25 mouse cellular contexts compared by ENCODE assay signal in the genomic region with DNA sequence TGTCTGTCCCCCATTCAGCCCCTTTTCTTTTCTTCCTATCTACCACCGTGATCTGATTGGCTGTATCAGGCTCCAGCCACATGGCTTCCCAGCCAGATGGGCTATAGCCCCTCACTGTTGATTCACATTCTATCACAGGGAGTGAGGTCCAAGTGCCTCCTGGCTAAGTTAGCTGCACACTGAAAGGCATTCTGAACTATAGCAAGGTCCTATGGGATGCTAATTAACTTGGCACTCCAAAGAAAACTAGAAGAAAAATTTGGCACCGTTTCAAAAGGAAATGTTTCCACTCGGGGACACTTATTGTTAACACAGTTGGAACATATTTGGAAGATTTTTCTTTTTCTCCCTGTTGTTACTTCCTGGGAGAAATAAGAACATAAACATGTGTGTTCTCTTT. TPM values are rescaled to one million over a fixed set of nuclear protein-coding genes. Genes with fewer than 3 reads are reported as not detected.
"Had no signal": no experiment of that assay in that cellular context is flagged by ENCODE, and none has a peak within 500 bp of the region (broad histone marks: within the 10 kb centered on the region; RNA-seq: fewer than 3 reads in every experiment).

No protein-coding gene starts in this region.

- H3K27me3 ChIP-seq: limb, embryonic 12.5 days; liver, embryonic 12.5 days; liver, embryonic 15.5 days; midbrain, embryonic 15.5 days; neural tube, embryonic 13.5 days; stomach, embryonic 15.5 days had no signal

- H3K27ac ChIP-seq: kidney, postnatal 0 days; layer of hippocampus, adult 2 months; left cerebral cortex, adult 2 months; limb, embryonic 12.5 days; liver, embryonic 12.5 days; liver, embryonic 15.5 days; macrophage; midbrain, embryonic 15.5 days; neural tube, embryonic 13.5 days; stomach, embryonic 15.5 days had no signal

- H3K4me1 ChIP-seq: liver, embryonic 12.5 days; liver, embryonic 15.5 days; midbrain, embryonic 15.5 days; neural tube, embryonic 13.5 days; stomach, embryonic 15.5 days had no signal

- ATAC-seq: intestine, postnatal 0 days; liver, embryonic 12.5 days; midbrain, embryonic 15.5 days had no signal

- DNase-seq: kidney, adult 2 months; kidney, postnatal 25 days; layer of hippocampus, adult 9-11 months; layer of hippocampus, postnatal 36 days; liver; lung, adult 18-20 months; right cerebral cortex, adult 18-20 months; right cerebral cortex, postnatal 14 days; spleen, adult 18-20 months; thymus, postnatal 25 days had no signal

- H3K36me3 ChIP-seq: limb, embryonic 12.5 days; liver, embryonic 12.5 days; liver, embryonic 15.5 days; midbrain, embryonic 15.5 days; neural tube, embryonic 13.5 days; stomach, embryonic 15.5 days had no signal

- H3K9me3 ChIP-seq: limb, embryonic 12.5 days; liver, embryonic 12.5 days; liver, embryonic 15.5 days; midbrain, embryonic 15.5 days; neural tube, embryonic 13.5 days; stomach, embryonic 15.5 days had no signal

- H3K9ac ChIP-seq: limb, embryonic 12.5 days; liver, embryonic 12.5 days; liver, embryonic 15.5 days; midbrain, embryonic 15.5 days; neural tube, embryonic 13.5 days; stomach, embryonic 15.5 days had no signal

- H3K4me2 ChIP-seq: limb, embryonic 12.5 days; liver, embryonic 12.5 days; liver, embryonic 15.5 days; midbrain, embryonic 15.5 days; neural tube, embryonic 13.5 days; stomach, embryonic 15.5 days had no signal

- H3K4me3 ChIP-seq: layer of hippocampus, adult 2 months; left cerebral cortex, adult 2 months; limb, embryonic 12.5 days; liver, embryonic 12.5 days; liver, embryonic 15.5 days; midbrain, embryonic 15.5 days; myocyte; neural tube, embryonic 13.5 days; stomach, embryonic 15.5 days had no signal

RNA-seq across cellular contexts. Expression of gene Dynlrb2, which starts 53.4 kb away (rescaled TPM):
- total RNA-seq: megakaryocyte, adult 5-6 weeks; monocyte, adult 5-6 weeks had no signal
- polyA plus RNA-seq: intestine, postnatal 0 days; kidney, embryonic 14.5 days; limb, embryonic 12.5 days; liver, embryonic 12.5 days; liver, embryonic 15.5 days; macrophage had no signal
